Mouse (Mus musculus) left cerebral cortex, postnatal 25 days (tissue): ENCODE results near the gene Cabp2. TPM values are rescaled to one million over a fixed set of nuclear protein-coding genes. Genes with fewer than 3 reads are reported as not detected.

ENCODE experiments used
- DNase-seq, 2 experiments: peaks; one replicate each; pipeline ENCODE4 v3.0.0; 2022; ENCODE audit warnings: low spot score in 2 of 2, mixed read lengths in 1 of 2
- intact Hi-C: fragments of 180-260 bp; cut with DNase I; formaldehyde crosslinking; loops from one replicate; pipeline ENCODE4 v1.15.1; 2025
- total RNA-seq, 2 experiments: library from RNA; stranded (reverse); gene quantifications; 2 replicates each; pipeline ENCODE4 v1.2.3; 2021

Cabp2 gene
- total RNA-seq, 2 experiments from 2014 or later: not detected

DNA sequence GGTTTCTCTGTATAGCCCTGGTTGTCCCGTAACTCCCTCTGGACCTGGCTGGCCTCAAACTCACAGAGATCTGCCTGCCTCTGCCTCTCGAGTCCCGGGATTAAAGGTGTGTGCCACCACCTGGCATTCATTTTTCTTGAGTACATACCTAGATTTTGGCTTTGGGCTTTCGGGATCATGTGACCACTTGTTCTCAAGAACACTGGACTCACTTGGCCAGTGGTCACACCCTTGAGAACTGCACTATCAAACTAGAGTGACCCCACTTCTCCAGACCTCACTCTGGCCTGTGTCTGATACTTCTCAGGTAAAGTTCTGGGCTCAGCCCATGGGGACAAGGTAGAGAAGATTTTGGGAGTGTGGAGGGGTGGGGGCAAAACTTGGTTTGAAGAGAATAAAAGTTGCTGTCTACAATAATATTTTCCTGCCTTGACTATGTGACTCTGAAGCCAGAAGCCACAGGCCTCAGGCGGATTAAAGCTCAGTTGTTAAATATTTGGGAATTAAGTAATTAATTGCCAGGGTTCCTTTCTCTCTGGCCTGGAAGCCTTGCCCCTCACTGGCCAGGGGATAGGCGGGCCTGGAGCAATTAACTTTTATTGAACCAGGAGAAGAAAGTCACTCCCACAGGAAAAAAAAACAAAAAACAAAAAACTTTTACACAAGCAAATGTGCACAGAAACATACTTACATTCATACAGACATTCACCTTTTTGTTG is 8.5 kb upstream of the Cabp2 start:
- DNase-seq: no peak
- intact Hi-C loops: loop anchor here (2.0 kb wide), 1 partner anchor 14 kb away; the partner anchor contains the start of gene Gstp3

DNA sequence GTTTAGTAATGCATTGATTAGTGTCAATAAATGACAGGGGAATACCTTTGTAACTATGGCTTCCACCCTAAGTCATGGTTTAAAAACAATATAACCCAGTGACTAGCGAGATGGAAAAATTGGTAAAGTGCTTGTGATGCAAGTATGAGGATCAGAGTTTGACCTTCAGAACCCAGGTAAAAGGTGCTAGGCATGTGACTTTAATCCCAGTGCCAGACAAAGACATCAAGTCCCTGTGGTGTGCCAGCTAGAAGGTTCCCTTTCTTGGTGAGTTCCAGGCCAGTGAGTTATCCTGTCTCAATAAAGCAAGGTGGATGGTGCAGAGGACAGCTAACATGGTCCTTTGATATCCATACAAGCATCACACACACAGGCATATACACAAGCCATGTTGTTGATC is 5.8 kb upstream of the Cabp2 start:
- DNase-seq: no peak
- intact Hi-C loops: no loop called here

GRCm38 (mm10) chr19:4079594-4079993 is 1.8 kb upstream of the Cabp2 start:
- no peak for DNase-seq
- intact Hi-C loops: no loop called here

DNA sequence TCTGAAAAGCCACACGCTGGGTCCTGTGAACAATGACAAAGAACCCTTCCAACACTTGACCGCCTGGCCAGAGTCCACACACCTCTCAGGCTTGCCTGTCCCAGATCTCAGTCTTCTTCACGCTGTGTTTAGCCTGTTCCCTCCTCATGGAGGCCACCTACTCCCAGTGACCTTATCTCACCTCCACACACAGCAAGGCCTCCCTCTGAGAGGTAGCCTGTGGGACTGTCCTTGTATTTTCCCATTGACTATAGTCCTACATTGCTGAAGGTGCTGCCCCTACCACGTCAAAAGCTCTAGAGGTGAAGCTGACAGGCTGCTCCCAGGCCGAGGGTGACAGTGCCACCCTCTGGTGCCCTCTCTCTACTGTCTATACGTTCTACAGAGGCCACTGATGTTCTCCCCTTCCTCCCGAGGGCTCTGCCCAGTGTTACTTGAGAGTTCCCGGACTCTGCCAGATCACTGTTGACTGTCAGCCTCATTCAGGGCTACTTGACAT is 818 bp upstream of the Cabp2 start:
- intact Hi-C loops: no loop called here
- DNase-seq: no peak

- intact Hi-C loops: no loop called here
- no peak for DNase-seq
These were observed 1.0 kb downstream of the Cabp2 start for GRCm38 (mm10) chr19:4082219-4082965.

DNA sequence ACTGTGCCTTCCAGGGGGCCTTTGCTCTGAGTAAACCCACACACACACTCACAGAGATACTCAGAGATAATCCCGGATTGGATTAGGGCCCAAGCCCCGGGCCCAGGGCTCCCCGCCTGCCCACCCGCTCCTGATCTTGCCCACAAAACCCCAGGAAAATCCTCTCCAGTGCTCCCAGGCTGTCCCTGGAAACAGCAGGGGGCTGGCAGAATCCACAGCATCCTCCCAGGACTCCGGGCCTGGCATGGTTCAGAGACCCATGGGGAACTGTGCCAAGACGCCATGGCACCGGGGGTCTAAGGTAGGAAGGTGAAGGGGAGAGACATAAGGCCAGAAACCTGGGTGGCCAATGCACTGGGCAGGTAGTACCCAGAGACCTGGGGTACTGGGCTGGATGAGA is 1.9 kb downstream of the Cabp2 start:
- DNase-seq: no peak
- intact Hi-C loops: no loop called here

- intact Hi-C loops: no loop called here
- no peak for DNase-seq
These were observed 2.4 kb downstream of the Cabp2 start for GRCm38 (mm10) chr19:4083826-4084225.

DNA sequence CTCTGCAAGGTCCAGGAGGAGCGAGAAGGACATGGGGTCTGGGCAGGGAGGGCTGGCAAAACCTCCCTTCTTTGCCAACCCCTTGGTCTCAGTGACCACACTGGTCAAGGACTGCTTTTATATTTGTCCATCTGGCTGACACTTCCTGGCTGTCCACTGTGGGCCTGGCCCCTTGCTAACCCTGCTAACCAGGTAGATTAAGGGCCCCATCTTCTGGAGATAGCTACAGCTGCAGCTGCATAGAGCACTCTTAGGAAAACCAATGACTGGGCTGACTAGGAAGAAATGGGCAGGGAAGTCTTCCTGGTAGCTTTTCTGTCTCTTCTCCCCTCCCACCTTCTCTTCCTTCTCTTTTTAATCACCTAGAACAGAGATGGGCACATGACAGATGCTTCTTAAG is 3.6 kb downstream of the Cabp2 start:
- intact Hi-C loops: loop anchor here (5.0 kb wide), 1 partner anchor 58 kb away; no protein-coding TSS in a partner anchor
- no peak for DNase-seq

GRCm38 (mm10) chr19:4086156-4086555 is 4.8 kb downstream of the Cabp2 start:
- intact Hi-C loops: loop anchor here (5.0 kb wide), 1 partner anchor 59 kb away; no protein-coding TSS in a partner anchor
- no peak for DNase-seq

GRCm38 (mm10) chr19:4087090-4087489 is 5.7 kb downstream of the Cabp2 start:
- intact Hi-C loops: loop anchor here (5.0 kb wide), 1 partner anchor 60 kb away; no protein-coding TSS in a partner anchor
- DNase-seq: no peak

GRCm38 (mm10) chr19:4088146-4088545 is 6.8 kb downstream of the Cabp2 start:
- no peak for DNase-seq
- intact Hi-C loops: loop anchor here (5.0 kb wide), 1 partner anchor 61 kb away; no protein-coding TSS in a partner anchor

GRCm38 (mm10) chr19:4089128-4089527 is 7.8 kb downstream of the Cabp2 start:
- no peak for DNase-seq
- intact Hi-C loops: loop anchor here (5.0 kb wide), 1 partner anchor 62 kb away; no protein-coding TSS in a partner anchor

GRCm38 (mm10) chr19:4090446-4090845 is 9.1 kb downstream of the Cabp2 start:
- DNase-seq: no peak
- intact Hi-C loops: loop anchor here (5.0 kb wide), 1 partner anchor 73 kb away; no protein-coding TSS in a partner anchor

DNA sequence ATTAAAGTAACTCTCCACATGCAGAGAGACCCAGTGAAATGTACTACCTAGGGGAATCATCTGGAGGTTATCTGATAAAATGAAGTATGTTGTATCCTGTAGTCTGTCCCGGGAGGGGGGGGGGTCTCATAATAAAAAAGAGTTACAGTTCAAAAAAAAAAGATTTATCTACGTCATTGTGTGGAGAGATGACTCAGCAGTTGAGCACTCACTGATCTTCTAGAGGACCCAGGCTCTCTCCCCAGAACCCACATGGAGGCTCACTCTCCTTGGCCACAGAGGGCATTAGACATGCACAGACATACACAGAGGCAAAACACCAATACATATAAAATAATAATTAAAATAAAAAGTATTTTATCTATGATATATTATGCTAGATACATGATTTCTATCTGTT is 10.0 kb downstream of the Cabp2 start:
- no peak for DNase-seq
- intact Hi-C loops: loop anchor here (5.0 kb wide), 1 partner anchor 74 kb away; no protein-coding TSS in a partner anchor

GRCm38 (mm10) chr19:4092750-4093149 is 11.4 kb downstream of the Cabp2 start:
- intact Hi-C loops: loop anchor here (5.0 kb wide), 1 partner anchor 75 kb away; no protein-coding TSS in a partner anchor
- DNase-seq: no peak

DNA sequence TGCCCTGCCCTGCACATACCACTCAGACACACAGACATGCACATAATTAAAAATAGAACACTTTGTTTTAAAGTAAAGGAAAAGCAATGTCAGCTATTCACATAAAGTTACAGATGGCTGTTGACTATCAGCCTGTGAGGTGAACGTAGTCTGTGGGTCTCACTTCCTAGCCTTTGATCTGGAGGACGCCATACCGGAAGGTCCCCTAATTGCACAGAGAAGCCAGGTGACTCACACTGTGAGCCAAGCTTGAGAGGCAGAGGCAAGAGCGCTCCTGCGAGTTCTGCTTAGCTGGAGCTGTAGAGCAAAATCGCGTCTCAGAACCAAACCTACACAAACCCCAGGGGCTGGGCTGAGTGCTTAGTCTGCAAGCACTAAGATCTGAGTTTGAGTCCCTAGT is 12.4 kb downstream of the Cabp2 start:
- intact Hi-C loops: loop anchor here (5.0 kb wide), 1 partner anchor 76 kb away; no protein-coding TSS in a partner anchor
- DNase-seq: no peak

GRCm38 (mm10) chr19:4094348-4094747 is 13.0 kb downstream of the Cabp2 start:
- intact Hi-C loops: loop anchor here (5.0 kb wide), 1 partner anchor 77 kb away; no protein-coding TSS in a partner anchor
- DNase-seq: no peak

GRCm38 (mm10) chr19:4094774-4095303 is 13.5 kb downstream of the Cabp2 start:
- intact Hi-C loops: loop anchor here (5.0 kb wide), 2 partner anchors 78 to 132 kb away; no protein-coding TSS in a partner anchor
- DNase-seq: no peak

- intact Hi-C loops: loop anchor here (2.0 to 5.0 kb wide), 2 partner anchors 49 to 131 kb away; partner anchors contain the start of gene Gstp2
- no peak for DNase-seq
These were observed 14.4 kb downstream of the Cabp2 start for GRCm38 (mm10) chr19:4095802-4096201.
